Mouse (Mus musculus) embryonic facial prominence, embryonic 13.5 days (tissue): ENCODE measurements around the gene Gsdme. TPM values are rescaled to one million over a fixed set of nuclear protein-coding genes. Genes with fewer than 3 reads are reported as not detected.

Source experiments
- polyA plus RNA-seq: library from polyadenylated mRNA; unstranded; fragments of >200 nt; fragmentation: Nextera tagmentation; extraction: Ambion mirVana; gene quantifications from 2 replicates; pipeline ENCODE4 v1.2.1, GENCODE M21; 2015

Gsdme gene
- polyA plus RNA-seq, 1 experiment from 2014 or later: 41.1 TPM

Other genes starting within 250 kb of the Gsdme start
- 54.8 and 56.6 TPM in 2 replicates for gene Mpp6, start 153.6 kb downstream of the Gsdme start, polyA plus RNA-seq
- 13.9 and 15.1 TPM in 2 replicates for gene Osbpl3, start 192.3 kb upstream of the Gsdme start, polyA plus RNA-seq